Mouse (Mus musculus) stomach, adult 2 months (tissue): ENCODE results near the gene Eif3d. TPM values are rescaled to one million over a fixed set of nuclear protein-coding genes. Genes with fewer than 3 reads are reported as not detected.

Experiments used
- polyA plus RNA-seq: library from polyadenylated mRNA; depleted of rRNA; stranded (reverse); fragments of >200 nt; gene quantifications from 2 replicates; pipeline ENCODE4 v1.2.3, GENCODE M21; 2012; rRNA removed

Gene Eif3d
- 78.2 and 129 TPM in 2 replicates for polyA plus RNA-seq

DNA sequence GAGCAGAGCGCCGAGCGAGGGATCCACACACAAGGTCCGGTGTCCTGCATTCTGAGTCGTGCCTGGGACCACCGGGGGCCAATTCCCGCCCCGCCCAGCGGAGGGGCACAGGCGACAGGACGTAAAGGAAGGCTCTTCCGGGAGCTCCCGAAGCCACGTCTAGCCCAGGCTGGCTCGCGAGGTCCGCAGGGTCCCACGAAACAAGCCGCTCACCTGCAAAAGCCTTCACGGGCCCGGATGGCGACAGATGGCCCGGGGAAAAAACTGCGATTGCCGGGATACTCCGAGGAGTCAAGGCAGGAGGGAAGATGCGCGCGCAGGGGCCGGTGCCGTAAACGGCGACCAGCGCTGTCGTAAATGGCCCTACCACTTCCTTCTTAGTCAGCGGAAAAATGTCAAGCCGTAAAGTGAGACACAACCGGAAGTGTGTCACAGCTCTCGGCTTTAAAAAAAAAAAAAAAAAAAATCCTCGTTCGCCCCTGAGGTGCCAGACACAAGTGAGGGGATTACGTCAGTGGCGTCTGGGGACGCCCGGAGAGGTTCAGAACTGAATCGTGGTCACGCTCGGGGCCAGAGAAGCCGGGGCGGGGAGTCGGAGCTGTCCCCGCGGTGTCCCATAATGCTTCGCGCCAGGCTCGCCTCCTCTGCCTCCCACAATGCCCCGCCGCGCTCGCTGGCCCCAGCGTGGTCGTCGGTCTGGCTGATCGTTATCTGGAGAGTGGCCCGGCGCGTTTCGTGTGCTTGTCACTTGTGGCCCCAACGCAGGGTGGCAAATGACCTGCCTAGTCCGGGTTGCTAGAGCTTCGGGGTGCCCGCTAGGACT, at the start of gene Eif3d:
Gene Eif3d (minus strand): TSS at position 344 of the 823 bp plus-strand sequence.

DNA sequence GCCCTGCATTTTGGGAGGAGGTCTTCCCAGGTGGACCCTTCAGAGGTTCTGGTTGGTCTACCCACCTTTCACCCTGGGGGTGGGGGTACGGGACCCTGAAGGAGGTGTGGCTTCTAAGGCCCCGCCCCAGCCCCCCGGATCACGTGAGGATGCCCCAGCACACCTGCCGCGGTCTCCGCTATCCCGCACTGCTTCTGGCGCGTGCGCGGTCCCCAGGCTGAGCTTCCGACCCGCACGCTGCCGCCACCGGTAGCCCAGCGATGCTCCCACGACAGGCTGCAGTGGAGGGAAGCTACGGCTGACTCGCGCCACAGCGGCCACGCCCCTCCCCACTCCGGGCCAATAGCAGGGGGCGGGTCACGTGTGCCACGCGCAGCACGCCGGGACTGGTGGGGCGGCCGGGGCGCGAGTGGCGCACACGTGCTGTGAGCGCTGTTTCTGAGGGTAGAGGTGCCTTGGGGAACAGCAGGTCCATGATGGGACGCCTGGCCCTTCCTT, 14.2 kb downstream of the Eif3d start, which contains the start of gene Foxred2:
Gene Foxred2 (minus strand): TSS at position 319 of the 498 bp plus-strand sequence.

DNA sequence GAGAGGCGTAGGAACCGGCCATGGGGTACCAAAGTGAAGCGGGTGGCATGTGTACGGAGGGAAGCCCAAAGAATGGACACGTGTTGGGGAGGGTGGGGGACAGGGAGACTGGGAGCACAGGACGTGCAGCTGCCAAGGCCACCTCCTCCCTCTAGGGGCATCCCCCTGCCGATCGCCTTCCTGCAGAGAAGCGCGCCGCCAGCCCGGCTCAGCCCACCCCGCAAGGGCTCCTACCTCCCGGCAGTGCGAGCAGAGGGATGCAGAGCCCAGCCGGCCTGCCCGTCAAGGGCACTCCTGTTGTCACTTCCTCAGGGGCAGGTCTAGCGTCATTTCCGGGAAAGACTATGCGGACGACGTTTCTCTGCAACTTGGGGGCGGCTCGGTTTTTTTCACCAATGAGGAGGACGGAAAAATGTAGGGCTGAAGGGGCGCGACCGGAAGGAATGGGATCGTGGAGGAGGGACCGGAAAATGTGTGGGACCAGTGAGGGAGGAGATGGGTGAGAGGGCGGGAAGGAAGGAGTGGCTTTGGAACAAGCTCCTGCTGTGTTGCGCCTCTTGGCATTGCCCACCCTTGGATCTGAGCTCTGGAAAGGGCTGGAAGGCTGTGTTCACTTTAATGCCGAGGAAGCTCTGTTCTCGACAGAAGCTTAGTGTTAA, 41.8 kb downstream of the Eif3d start, which contains the start of gene Txn2:
Gene Txn2 (minus strand): TSS at position 334 of the 659 bp plus-strand sequence.

Other genes with a start within 250 kb of the Eif3d start
- gene Apol9b, start 241.8 kb downstream of the Eif3d start, polyA plus RNA-seq, result 0.80 and 1.3 TPM in 2 replicates
- not detected in 2 replicates for gene Apol8, start 213.8 kb downstream of the Eif3d start, polyA plus RNA-seq
- gene Myh9, start 128.6 kb downstream of the Eif3d start, polyA plus RNA-seq, result 23.9 and 30.1 TPM in 2 replicates
- gene Txn2, start 41.8 kb downstream of the Eif3d start, polyA plus RNA-seq, result 194 and 238 TPM in 2 replicates
- 1.0 and 1.1 TPM in 2 replicates for gene Foxred2, start 14.1 kb downstream of the Eif3d start, polyA plus RNA-seq
- gene Cacng2, start 149.2 kb upstream of the Eif3d start, polyA plus RNA-seq, result 0.02 and 0.08 TPM in 2 replicates
- gene Ift27, start 203.3 kb upstream of the Eif3d start, polyA plus RNA-seq, result 22.5 and 25.2 TPM in 2 replicates
- 0.32 and 1.7 TPM in 2 replicates for gene Pvalb, start 235.6 kb upstream of the Eif3d start, polyA plus RNA-seq